Mouse (Mus musculus) liver, postnatal 0 days (tissue): ENCODE measurements around the gene Zzz3. TPM values are rescaled to one million over a fixed set of nuclear protein-coding genes. Genes with fewer than 3 reads are reported as not detected.

Experiments used
- ATAC-seq: fragments of 200-750 bp; cut with Nextera tagmentation; 2 replicates; pipeline ENCODE4 v1.8.0; 2017; ENCODE audit warnings: mild to moderate bottlenecking, moderate library complexity
- DNase-seq: peaks from one replicate; pipeline ENCODE4 v3.0.0-alpha.2; 2016
- H3K27ac ChIP-seq: fragments of 300-500 bp; sonication (generic); 2 replicates; pipeline ENCODE4 v1.5.1; 2014; ENCODE audit warnings: antibody characterized with exemption, moderate library complexity, mild to moderate bottlenecking, low read depth
- H3K27me3 ChIP-seq: fragments of 300-500 bp; sonication (generic); 2 replicates; pipeline ENCODE4 v1.6.1; 2014; ENCODE audit warnings: low read length, control low read depth, mixed read lengths; ENCODE audit not compliant: insufficient read depth
- H3K36me3 ChIP-seq: fragments of 300-500 bp; sonication (generic); replicated peaks from 2 replicates; pipeline ENCODE4 v1.6.1; 2014; ENCODE audit warnings: mild to moderate bottlenecking, control low read depth, low read length, moderate library complexity, mixed read lengths; ENCODE audit not compliant: insufficient read depth
- H3K4me1 ChIP-seq: fragments of 300-500 bp; sonication (generic); 2 replicates; pipeline ENCODE4 v1.6.1; 2014; ENCODE audit warnings: antibody characterized with exemption, mild to moderate bottlenecking, control low read depth; ENCODE audit not compliant: insufficient read depth
- H3K4me2 ChIP-seq: fragments of 300-500 bp; sonication (generic); 2 replicates; pipeline ENCODE4 v1.6.1; 2014; ENCODE audit warnings: low read depth, mild to moderate bottlenecking, low read length, moderate library complexity, mixed read lengths
- H3K4me3 ChIP-seq: fragments of 300-500 bp; sonication (generic); 2 replicates; pipeline ENCODE4 v1.5.1; 2014; ENCODE audit warnings: low read depth, low read length
- H3K9ac ChIP-seq: fragments of 300-500 bp; sonication (generic); replicated peaks from 2 replicates; pipeline ENCODE4 v1.6.1; 2014; ENCODE audit warnings: mild to moderate bottlenecking, moderate library complexity
- H3K9me3 ChIP-seq: fragments of 300-500 bp; sonication (generic); 2 replicates; pipeline ENCODE4 v1.6.1; 2016; ENCODE audit warnings: mild to moderate bottlenecking, control low read depth, low read length, mixed read lengths
- CTCF ChIP-seq: sonication (generic); IDR thresholded peaks from 2 replicates; pipeline ENCODE4 v1.5.1; 2016; ENCODE audit warnings: antibody characterized with exemption, low read depth
- EP300 ChIP-seq: IDR thresholded peaks from 2 replicates; pipeline ENCODE4 v1.6.1; 2016; ENCODE audit warnings: antibody characterized with exemption, low read depth, mild to moderate bottlenecking
- WGBS: fragments of 180-500 bp; shearing (Covaris S2); extraction: QIAGEN DNeasy Blood & Tissue Kit; methylation state at CpG from one replicate; pipeline ENCODE4 v1.1.7; 2014; ENCODE audit not compliant: insufficient replicate concordance; 5-methylcytosine and 5-hydroxymethylcytosine counted together
- polyA plus RNA-seq: library from polyadenylated mRNA; unstranded; fragments of >200 nt; fragmentation: Nextera tagmentation; extraction: Ambion mirVana; gene quantifications from 2 replicates; pipeline ENCODE4 v1.2.1, GENCODE M21; 2015

Gene Zzz3
- 11.4 and 11.6 TPM in 2 replicates for polyA plus RNA-seq

GRCm38 (mm10) chr3:152395350-152396277 lies at the start of gene Zzz3:
Gene Zzz3 (plus strand): TSS chr3:152395473.
- under 1% methylated on average over 37 of the region's 108 CpGs for WGBS
- ATAC-seq, result peak; percentile 81

DNA sequence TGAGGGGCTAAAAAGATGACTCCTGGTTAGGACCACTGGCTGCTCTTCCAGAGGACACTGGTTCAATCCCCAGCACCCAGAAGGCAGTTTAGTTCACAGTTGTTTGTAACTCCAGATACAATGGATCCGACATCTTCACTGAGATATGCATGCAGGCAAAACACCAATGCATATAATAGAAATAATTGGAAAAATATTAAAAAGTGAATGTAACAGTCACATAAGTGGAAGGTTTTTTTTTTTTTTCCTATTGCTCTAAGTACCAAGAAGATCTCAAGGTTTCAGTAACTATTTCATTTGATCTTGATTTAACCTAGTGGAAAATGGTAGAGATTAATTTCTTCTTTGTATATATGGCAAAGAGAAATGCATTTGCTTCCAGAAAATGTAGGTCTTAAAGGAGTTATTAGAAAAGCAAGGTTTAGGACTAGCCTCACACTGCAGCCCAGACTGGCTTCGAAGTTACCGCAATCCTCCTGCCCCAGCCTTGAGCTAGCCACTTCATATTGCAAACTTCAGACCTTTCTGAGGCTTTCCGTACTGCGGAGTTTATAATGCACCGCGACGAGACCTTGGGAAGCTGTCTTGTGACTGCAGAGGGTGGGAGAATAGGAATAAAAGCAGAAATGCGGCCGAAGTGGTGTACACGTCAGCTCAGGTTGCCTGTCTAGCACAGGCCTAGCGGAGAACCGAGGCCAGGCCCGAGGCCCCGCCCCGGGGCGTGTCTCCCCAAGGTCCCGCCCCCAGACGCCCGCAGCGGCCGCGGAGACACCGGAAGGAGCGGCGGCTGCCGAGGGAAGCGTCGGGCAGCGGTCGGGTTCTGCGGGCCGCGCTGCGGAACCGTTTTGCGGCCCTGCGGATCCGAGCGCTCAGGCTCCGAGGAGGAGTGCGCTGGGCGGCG lies 49.3 kb upstream of the Zzz3 start, which contains the start of gene Usp33:
Usp33 (plus strand) TSS at position 747 of the 901 bp plus-strand sequence.
- Histone ChIP-seq H3K9me3 (no peaks in the 10 kb centered on the region), H3K36me3 (no peaks in the 10 kb centered on the region), H3K27me3 (no peaks in the 10 kb centered on the region), H3K4me1 (peaks cover 23% of the 10 kb centered on the region), H3K9ac (peak within 1 kb of the TSS; percentile 84), H3K4me2 (peak within 1 kb of the TSS; percentile 71), H3K4me3 (peak within 1 kb of the TSS; percentile 73), H3K27ac (peak within 1 kb of the TSS; percentile 94)
- ATAC-seq (peak; percentile 97), DNase-seq (peak; percentile 96)
- WGBS, result 7% methylated on average over 37 of the region's 44 CpGs
- TF ChIP-seq EP300, result no peak
- no peak for TF ChIP-seq CTCF

More at GRCm38 (mm10) chr3:152395350-152396277, at the start of gene Zzz3:
- DNase-seq, result peak; percentile 93
- peaks cover 8% of the 10 kb centered on the region; the same call in 1 of the 2 replicates for H3K36me3 ChIP-seq
- peak within 1 kb of the TSS; percentile 72 for H3K4me3 ChIP-seq
- H3K9me3 ChIP-seq, result no peaks in the 10 kb centered on the region
- peak within 1 kb of the TSS; percentile 94 for H3K4me2 ChIP-seq
- peak within 1 kb of the TSS; percentile 100 for H3K27ac ChIP-seq
- H3K27me3 ChIP-seq, result no peaks in the 10 kb centered on the region
- TF ChIP-seq CTCF, result peak; percentile 79
- TF ChIP-seq EP300, result no peak
- peak within 1 kb of the TSS; percentile 87 for H3K9ac ChIP-seq
- H3K4me1 ChIP-seq, result peaks cover 32% of the 10 kb centered on the region

DNA sequence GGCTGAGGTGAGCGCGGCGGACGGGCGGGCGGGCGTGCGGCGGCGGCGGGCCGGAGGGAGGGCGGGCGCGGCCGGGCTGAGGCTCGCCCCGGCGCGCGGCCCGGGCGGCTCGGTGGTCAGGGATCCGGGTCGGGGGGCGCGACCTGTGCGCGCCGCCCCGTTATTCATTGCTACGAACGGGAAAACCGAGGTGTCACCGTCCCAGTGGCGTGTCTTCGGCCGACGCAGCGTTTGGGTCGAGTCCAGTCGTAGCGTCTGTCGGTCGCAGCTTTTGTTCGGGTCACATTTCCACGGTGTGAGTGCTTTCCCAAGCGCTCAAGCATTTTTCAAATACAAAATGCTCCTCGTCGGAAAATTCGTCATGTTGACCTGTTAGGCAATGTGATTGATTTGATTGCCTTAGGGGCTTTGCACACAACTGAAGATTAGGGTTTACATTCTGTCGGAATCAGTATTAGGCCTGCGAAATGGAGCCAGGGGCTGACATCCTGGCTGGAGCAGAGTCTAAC lies 48.6 kb upstream of the Zzz3 start:
- no peaks in the 10 kb centered on the region for H3K9me3 ChIP-seq
- DNase-seq (no peak), ATAC-seq (peak; percentile 75)
- peak overlapping the region; percentile 71 for H3K4me2 ChIP-seq
- no peaks in the 10 kb centered on the region for H3K27me3 ChIP-seq
- peak overlapping the region; percentile 73 for H3K4me3 ChIP-seq
- peaks cover 28% of the 10 kb centered on the region for H3K4me1 ChIP-seq
- peak overlapping the region; percentile 84 for H3K9ac ChIP-seq
- H3K27ac ChIP-seq, result peak overlapping the region; percentile 94
- TF ChIP-seq EP300, result no peak
- TF ChIP-seq CTCF, result no peak
- WGBS, result under 1% methylated on average over 42 of the region's 54 CpGs
- no peaks in the 10 kb centered on the region for H3K36me3 ChIP-seq

GRCm38 (mm10) chr3:152347227-152347626 lies 48.0 kb upstream of the Zzz3 start:
- TF ChIP-seq CTCF, result no peak
- H3K36me3 ChIP-seq, result no peaks in the 10 kb centered on the region
- peak overlapping the region; percentile 84 for H3K9ac ChIP-seq
- peak overlapping the region; percentile 50; the same call in 1 of the 2 replicates for H3K27ac ChIP-seq
- no peak for DNase-seq
- H3K27me3 ChIP-seq, result no peaks in the 10 kb centered on the region
- H3K4me2 ChIP-seq, result peak overlapping the region; percentile 71
- 27% methylated on average over 3 of the region's 3 CpGs for WGBS
- peak overlapping the region; percentile 73 for H3K4me3 ChIP-seq
- ATAC-seq, result 0 out of 2 replicates have a peak, but pooled peaks have one; percentile 8
- H3K4me1 ChIP-seq, result peaks cover 29% of the 10 kb centered on the region
- H3K9me3 ChIP-seq, result no peaks in the 10 kb centered on the region

GRCm38 (mm10) chr3:152348011-152348830 lies 47.1 kb upstream of the Zzz3 start:
- no peak for ATAC-seq
- Histone ChIP-seq H3K27ac (0 out of 2 replicates have a peak overlapping the region, but pooled peaks have one; percentile 30), H3K36me3 (no peaks in the 10 kb centered on the region), H3K4me1 (peaks cover 38% of the 10 kb centered on the region), H3K4me2 (peak overlapping the region; percentile 71), H3K9me3 (no peaks in the 10 kb centered on the region), H3K4me3 (no peak overlapping the region), H3K27me3 (no peaks in the 10 kb centered on the region), H3K9ac (no peak overlapping the region)
- WGBS, result 73% methylated on average over 10 of the region's 10 CpGs
- DNase-seq, result no peak
- TF ChIP-seq EP300 (no peak), CTCF (no peak)
